Mouse (Mus musculus): ENCODE data around the gene Prg3. TPM values are rescaled to one million over a fixed set of nuclear protein-coding genes. Genes with fewer than 3 reads are reported as not detected.
A peak's percentile ranks its signal among the peaks of the same experiment; 100 is the strongest.

Gene Prg3
- polyA plus RNA-seq, 1 experiment, result not detected

- TF ChIP-seq POLR2A (IDR thresholded peaks at IDR 0.05; ENCODE audit: borderline replicate concordance, extremely low read depth, low read depth, low read length), result no peak
- TF ChIP-seq CTCF (IDR thresholded peaks at IDR 0.05; ENCODE audit: insufficient read depth, low read length), result no peak
- 69% methylated on average over 1 of the region's 1 CpGs for WGBS
- H3K4me3 ChIP-seq (replicated peaks; ENCODE audit: extremely low read depth, low read depth, low read length), result no peak overlapping the region
- no peak for DNase-seq
- H3K4me1 ChIP-seq (ENCODE audit: control insufficient read depth, insufficient read depth, low read length), result peaks cover 6% of the 10 kb centered on the region; the same call in 1 of the 2 replicates
Observed at GRCm38 (mm10) chr2:84952251-84952650, 35.8 kb upstream of the Prg3 start.

- no peak for DNase-seq
- TF ChIP-seq CTCF (IDR thresholded peaks at IDR 0.05; ENCODE audit: insufficient read depth, low read length) (no peak), POLR2A (IDR thresholded peaks at IDR 0.05; ENCODE audit: borderline replicate concordance, extremely low read depth, low read depth, low read length) (no peak)
- WGBS, result 72% methylated on average over 4 of the region's 4 CpGs
- H3K4me3 ChIP-seq (replicated peaks; ENCODE audit: extremely low read depth, low read depth, low read length), result no peak overlapping the region
- H3K4me1 ChIP-seq (ENCODE audit: control insufficient read depth, insufficient read depth, low read length), result peaks cover 2% of the 10 kb centered on the region; the same call in 1 of the 2 replicates
Observed at GRCm38 (mm10) chr2:84952693-84953092, 35.3 kb upstream of the Prg3 start.

DNA sequence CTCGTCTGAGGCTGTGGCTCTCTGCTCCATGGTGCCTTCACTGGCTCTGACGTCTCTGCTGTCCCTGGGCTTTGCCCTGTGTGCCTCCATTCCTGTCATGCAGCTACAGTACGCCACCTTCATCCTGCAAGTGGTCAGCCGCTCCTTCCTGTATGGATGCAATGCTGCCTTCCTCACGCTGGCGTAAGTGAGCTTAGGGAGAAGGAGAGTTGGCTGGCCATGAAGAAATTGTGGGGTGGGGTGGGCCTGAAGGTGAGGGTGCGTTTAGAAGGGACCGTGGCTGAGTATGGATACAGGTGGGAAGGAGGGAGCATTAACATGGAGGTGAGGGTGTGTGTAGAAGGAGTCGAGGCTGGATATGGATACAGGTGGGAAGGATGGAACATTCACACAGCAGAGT is 32.6 kb upstream of the Prg3 start:
- 88% methylated on average over 9 of the region's 9 CpGs for WGBS
- no peak for DNase-seq
- TF ChIP-seq POLR2A (IDR thresholded peaks at IDR 0.05; ENCODE audit: borderline replicate concordance, extremely low read depth, low read depth, low read length) (no peak), CTCF (IDR thresholded peaks at IDR 0.05; ENCODE audit: insufficient read depth, low read length) (no peak)

DNA sequence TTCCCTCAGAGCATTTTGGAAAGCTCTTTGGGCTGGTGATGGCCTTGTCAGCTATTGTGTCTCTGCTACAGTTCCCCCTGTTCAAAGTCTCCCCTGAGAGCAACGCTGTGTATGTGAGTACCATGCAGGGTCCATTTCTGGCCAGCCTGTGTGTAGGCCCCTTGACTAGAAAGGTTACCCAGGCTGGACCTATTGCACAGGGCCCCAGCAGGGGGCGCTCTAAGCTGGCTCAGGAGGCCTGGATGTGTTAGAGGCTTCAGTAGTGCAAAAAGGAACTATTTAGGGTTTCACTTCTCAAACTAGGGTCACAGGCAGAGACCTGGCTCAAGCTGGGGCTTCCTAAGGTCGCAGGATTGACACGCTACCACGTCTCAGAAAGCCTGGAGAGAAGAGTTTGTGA is 31.7 kb upstream of the Prg3 start:
- Histone ChIP-seq H3K4me3 (replicated peaks; ENCODE audit: extremely low read depth, low read depth, low read length) (no peak overlapping the region), H3K4me1 (ENCODE audit: control insufficient read depth, insufficient read depth, low read length) (no peaks in the 10 kb centered on the region)
- TF ChIP-seq CTCF (IDR thresholded peaks at IDR 0.05; ENCODE audit: insufficient read depth, low read length), result peak; percentile 83
- TF ChIP-seq POLR2A (IDR thresholded peaks at IDR 0.05; ENCODE audit: borderline replicate concordance, extremely low read depth, low read depth, low read length), result no peak
- DNase-seq, result peak; percentile 47
- 45% methylated on average over 5 of the region's 5 CpGs for WGBS

More for the DNA sequence above, 32.6 kb upstream of the Prg3 start:
- Histone ChIP-seq H3K4me3 (replicated peaks; ENCODE audit: extremely low read depth, low read depth, low read length) (no peak overlapping the region), H3K4me1 (ENCODE audit: control insufficient read depth, insufficient read depth, low read length) (no peaks in the 10 kb centered on the region)

GRCm38 (mm10) chr2:84958588-84959264 is 29.3 kb upstream of the Prg3 start:
- no peaks in the 10 kb centered on the region for H3K4me1 ChIP-seq (ENCODE audit: control insufficient read depth, insufficient read depth, low read length)
- H3K4me3 ChIP-seq (replicated peaks; ENCODE audit: extremely low read depth, low read depth, low read length), result no peak overlapping the region
- WGBS, result 83% methylated on average over 11 of the region's 11 CpGs
- TF ChIP-seq POLR2A (IDR thresholded peaks at IDR 0.05; ENCODE audit: borderline replicate concordance, extremely low read depth, low read depth, low read length) (no peak), CTCF (IDR thresholded peaks at IDR 0.05; ENCODE audit: insufficient read depth, low read length) (no peak)
- DNase-seq, result no peak

DNA sequence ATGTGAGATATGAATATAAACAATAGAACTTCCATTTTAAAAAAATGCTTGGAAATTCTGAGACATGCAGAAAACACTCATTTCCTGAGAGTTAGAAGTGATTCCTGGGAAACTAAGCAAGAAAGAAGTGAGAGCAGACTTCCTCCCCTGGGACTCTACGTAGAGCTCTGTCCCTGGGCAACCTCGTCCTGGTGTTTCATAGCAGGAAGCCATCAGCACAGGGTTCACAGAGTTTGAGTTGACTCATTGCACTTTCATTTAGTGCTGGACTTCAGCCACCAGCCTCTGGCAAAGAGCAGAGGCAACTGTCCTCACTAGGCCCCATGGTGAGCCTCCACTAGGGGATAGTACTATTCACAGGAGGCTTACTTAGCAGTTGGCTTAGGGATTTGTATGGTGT is 26.7 kb upstream of the Prg3 start:
- WGBS, result 27% methylated on average over 2 of the region's 2 CpGs
- TF ChIP-seq CTCF (IDR thresholded peaks at IDR 0.05; ENCODE audit: insufficient read depth, low read length) (peak; percentile 8; the same call in 1 of the 2 replicates), POLR2A (IDR thresholded peaks at IDR 0.05; ENCODE audit: borderline replicate concordance, extremely low read depth, low read depth, low read length) (no peak)
- Histone ChIP-seq H3K4me1 (ENCODE audit: control insufficient read depth, insufficient read depth, low read length) (no peaks in the 10 kb centered on the region), H3K4me3 (replicated peaks; ENCODE audit: extremely low read depth, low read depth, low read length) (no peak overlapping the region)
- no peak for DNase-seq

GRCm38 (mm10) chr2:84961901-84962300 is 26.1 kb upstream of the Prg3 start:
- Histone ChIP-seq H3K4me3 (replicated peaks; ENCODE audit: extremely low read depth, low read depth, low read length) (no peak overlapping the region), H3K4me1 (ENCODE audit: control insufficient read depth, insufficient read depth, low read length) (no peaks in the 10 kb centered on the region)
- WGBS, result 82% methylated on average over 3 of the region's 3 CpGs
- no peak for DNase-seq
- TF ChIP-seq POLR2A (IDR thresholded peaks at IDR 0.05; ENCODE audit: borderline replicate concordance, extremely low read depth, low read depth, low read length) (no peak), CTCF (IDR thresholded peaks at IDR 0.05; ENCODE audit: insufficient read depth, low read length) (no peak)

DNA sequence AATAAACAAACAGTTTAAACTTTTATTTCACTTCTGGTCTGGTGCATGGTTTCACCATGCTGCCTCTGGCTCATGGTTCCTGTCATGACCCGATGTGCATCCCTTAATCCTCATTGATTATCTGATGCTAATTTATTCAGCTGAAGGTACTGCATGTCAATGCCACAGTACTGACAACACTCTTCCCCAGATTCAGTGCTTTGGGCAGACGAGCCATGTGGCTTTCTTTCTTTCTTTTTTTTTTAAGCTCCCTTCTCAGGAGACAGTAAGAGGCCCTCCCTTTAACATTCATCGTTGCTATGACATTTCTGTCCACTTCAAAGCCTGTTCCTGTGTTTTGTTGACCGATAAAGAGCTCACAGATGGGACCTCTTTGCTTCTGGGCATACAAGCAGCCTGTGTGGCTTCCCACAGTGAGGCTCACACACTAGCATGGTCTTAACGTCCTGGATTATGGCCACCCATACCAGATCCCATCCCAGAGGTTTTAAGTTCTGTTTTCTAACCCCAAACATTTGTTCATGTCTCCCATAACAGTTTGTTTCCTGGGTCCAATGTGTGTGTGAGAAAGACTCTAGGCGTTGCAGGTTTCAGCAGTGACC is 25.0 kb upstream of the Prg3 start:
- DNase-seq, result no peak
- WGBS, result 36% methylated on average over 6 of the region's 6 CpGs
- Histone ChIP-seq H3K4me3 (replicated peaks; ENCODE audit: extremely low read depth, low read depth, low read length) (no peak overlapping the region), H3K4me1 (ENCODE audit: control insufficient read depth, insufficient read depth, low read length) (no peaks in the 10 kb centered on the region)
- TF ChIP-seq CTCF (IDR thresholded peaks at IDR 0.05; ENCODE audit: insufficient read depth, low read length) (no peak), POLR2A (IDR thresholded peaks at IDR 0.05; ENCODE audit: borderline replicate concordance, extremely low read depth, low read depth, low read length) (no peak)

GRCm38 (mm10) chr2:84964111-84964801 is 23.8 kb upstream of the Prg3 start:
- no peak for TF ChIP-seq POLR2A (IDR thresholded peaks at IDR 0.05; ENCODE audit: borderline replicate concordance, extremely low read depth, low read depth, low read length)
- no peaks in the 10 kb centered on the region for H3K4me1 ChIP-seq (ENCODE audit: control insufficient read depth, insufficient read depth, low read length)
- DNase-seq, result no peak
- no peak overlapping the region for H3K4me3 ChIP-seq (replicated peaks; ENCODE audit: extremely low read depth, low read depth, low read length)
- WGBS, result 85% methylated on average over 7 of the region's 7 CpGs
